Mouse (Mus musculus) urinary bladder, adult 2 months (tissue): ENCODE data around the gene Cdca3. TPM values are rescaled to one million over a fixed set of nuclear protein-coding genes. Genes with fewer than 3 reads are reported as not detected.

Source experiments
- DNase-seq: peaks from one replicate; pipeline ENCODE4 v3.0.0; 2022; ENCODE audit warnings: low spot score
- polyA plus RNA-seq: library from polyadenylated mRNA; depleted of rRNA; stranded (reverse); fragments of >200 nt; gene quantifications from 2 replicates; pipeline ENCODE4 v1.2.3, GENCODE M21; 2012; rRNA removed

The Cdca3 gene
- polyA plus RNA-seq, 1 experiment = 5.5 TPM

DNA sequence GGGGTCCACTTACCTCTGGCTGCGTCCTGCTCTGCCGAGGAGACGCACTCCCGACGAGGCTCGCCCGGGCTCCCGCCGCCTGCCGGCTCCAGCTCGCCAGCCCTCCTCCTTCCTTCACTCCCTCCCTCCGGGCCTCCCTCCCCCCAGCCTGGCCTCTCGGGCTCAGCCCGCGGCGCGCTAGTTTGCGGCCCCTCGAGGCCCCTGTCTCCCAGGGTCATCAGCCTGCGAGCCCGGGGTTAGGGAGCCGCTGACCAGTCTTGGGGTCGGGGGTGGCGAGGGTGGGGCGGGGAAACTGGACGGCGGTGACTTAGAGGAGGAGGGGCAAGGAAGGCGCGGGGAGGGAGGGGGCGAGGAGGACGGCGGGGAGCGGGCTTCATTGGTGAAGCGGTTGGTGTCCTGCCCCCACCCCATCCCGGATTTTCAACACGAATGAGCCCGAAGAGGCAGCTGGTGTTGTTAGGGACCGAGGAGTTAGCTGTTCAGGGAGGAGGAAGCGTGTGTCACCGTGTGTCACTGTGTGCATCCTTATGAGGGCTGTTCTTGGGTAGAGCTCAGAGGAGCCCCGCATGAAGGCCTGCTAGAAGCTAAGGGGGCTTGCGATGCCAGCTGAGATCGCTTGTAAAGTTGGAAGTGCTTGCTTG lies 34.4 kb downstream of the Cdca3 start, which contains the start of gene Gpr162:
Gpr162 (minus strand) TSS at position 326 of the 641 bp plus-strand sequence.
- peak; percentile 53 for DNase-seq

DNA sequence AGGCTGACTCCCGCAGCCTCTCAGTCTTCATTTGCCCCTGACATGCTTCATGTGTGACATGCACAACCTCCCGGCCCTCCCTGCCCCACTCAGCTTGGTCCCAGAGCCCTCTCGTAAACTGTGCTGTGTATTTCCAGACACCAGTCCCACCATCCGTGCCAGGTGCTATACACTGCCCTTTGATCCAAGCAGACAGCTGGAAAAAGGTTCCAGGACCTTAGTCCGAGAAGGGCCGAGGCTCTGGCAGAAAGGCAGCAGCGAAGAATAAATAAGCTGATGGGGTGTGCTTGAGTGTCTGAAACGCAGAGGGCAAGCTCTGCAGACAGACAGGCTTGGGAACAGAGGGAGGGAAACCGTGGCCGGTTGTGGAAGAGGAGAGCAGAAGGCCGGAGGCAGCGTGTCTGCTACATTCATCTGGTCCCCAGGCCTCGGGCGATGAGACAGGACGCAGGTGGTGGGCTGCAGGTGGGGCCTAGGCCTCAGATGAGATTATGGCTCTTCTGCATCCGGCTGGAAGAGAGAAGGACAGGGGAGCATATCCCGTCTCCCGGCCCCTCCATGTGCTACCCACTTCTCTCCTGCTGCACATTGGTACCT lies 36.5 kb downstream of the Cdca3 start:
- DNase-seq = no peak

DNA sequence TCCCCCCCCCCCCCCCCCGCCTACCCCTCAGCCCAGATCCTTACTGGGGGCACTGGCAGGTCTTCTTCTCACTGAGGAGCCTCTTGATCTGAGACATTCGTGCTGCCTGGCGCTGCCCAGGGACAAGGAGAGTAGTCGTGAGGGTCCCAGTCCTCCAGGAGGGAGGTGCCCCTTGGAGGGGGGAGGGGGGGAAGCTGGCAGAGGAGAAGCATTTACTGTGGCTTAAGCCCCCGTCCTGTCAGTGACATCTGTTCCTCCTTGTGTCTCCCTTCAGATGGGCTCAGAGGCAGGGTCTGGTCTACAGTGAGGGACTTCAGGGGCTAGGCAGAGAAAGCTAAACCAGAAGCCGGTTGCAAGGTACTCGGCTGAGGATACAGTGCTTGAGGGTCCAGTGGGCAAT lies 37.2 kb downstream of the Cdca3 start:
- no peak for DNase-seq

- DNase-seq = no peak
Observed at GRCm38 (mm10) chr6:124874348-124874747, 45.0 kb downstream of the Cdca3 start.

GRCm38 (mm10) chr6:124879390-124879789 lies 50.0 kb downstream of the Cdca3 start:
- DNase-seq = no peak

GRCm38 (mm10) chr6:124881821-124882220 lies 52.5 kb downstream of the Cdca3 start:
- no peak for DNase-seq

Other genes starting within 250 kb of the Cdca3 start
- gene C1s2, start 193.5 kb upstream of the Cdca3 start, polyA plus RNA-seq = 0.52 and 0.57 TPM in 2 replicates
- 84.5 and 91.6 TPM in 2 replicates for gene Lpcat3, start 166.5 kb upstream of the Cdca3 start, polyA plus RNA-seq
- gene Emg1, start 117.4 kb upstream of the Cdca3 start, polyA plus RNA-seq = 73.3 and 84.5 TPM in 2 replicates
- gene Phb2, start 117.2 kb upstream of the Cdca3 start, polyA plus RNA-seq = 111 and 120 TPM in 2 replicates
- 17.0 and 18.2 TPM in 2 replicates for gene Ptpn6, start 90.8 kb upstream of the Cdca3 start, polyA plus RNA-seq
- 214 and 229 TPM in 2 replicates for gene Grcc10, start 88.2 kb upstream of the Cdca3 start, polyA plus RNA-seq
- not detected in 2 replicates for gene Gm45234, start 73.5 kb upstream of the Cdca3 start, polyA plus RNA-seq
- 11.3 and 32.9 TPM in 2 replicates for gene Atn1, start 73.0 kb upstream of the Cdca3 start, polyA plus RNA-seq
- gene Eno2, start 59.9 kb upstream of the Cdca3 start, polyA plus RNA-seq = 20.8 and 23.4 TPM in 2 replicates
- 1.2 and 1.4 TPM in 2 replicates for gene Lrrc23, start 49.8 kb upstream of the Cdca3 start, polyA plus RNA-seq
- 22.3 and 24.4 TPM in 2 replicates for gene Spsb2, start 20.9 kb upstream of the Cdca3 start, polyA plus RNA-seq
- 322 and 324 TPM in 2 replicates for gene Tpi1, start 15.3 kb upstream of the Cdca3 start, polyA plus RNA-seq
- gene Usp5, start 63 bp upstream of the Cdca3 start, polyA plus RNA-seq = 68.8 and 73.6 TPM in 2 replicates
- 0.21 and 0.32 TPM in 2 replicates for gene Gnb3, start 10.7 kb downstream of the Cdca3 start, polyA plus RNA-seq
- gene P3h3, start 28.2 kb downstream of the Cdca3 start, polyA plus RNA-seq = 74.5 and 82.9 TPM in 2 replicates
- gene Gpr162, start 34.4 kb downstream of the Cdca3 start, polyA plus RNA-seq = 0.94 and 0.99 TPM in 2 replicates
- 1.3 and 2.1 TPM in 2 replicates for gene Cd4, start 58.7 kb downstream of the Cdca3 start, polyA plus RNA-seq
- 1.3 and 1.9 TPM in 2 replicates for gene Lag3, start 82.2 kb downstream of the Cdca3 start, polyA plus RNA-seq
- 807 and 1,011 TPM in 2 replicates for gene Ptms, start 90.6 kb downstream of the Cdca3 start, polyA plus RNA-seq
- gene Mlf2, start 101.8 kb downstream of the Cdca3 start, polyA plus RNA-seq = 273 and 291 TPM in 2 replicates
- gene Cops7a, start 136.0 kb downstream of the Cdca3 start, polyA plus RNA-seq = 162 and 183 TPM in 2 replicates
- gene Pianp, start 167.1 kb downstream of the Cdca3 start, polyA plus RNA-seq = 19.3 and 24.4 TPM in 2 replicates
- 42.8 and 43.1 TPM in 2 replicates for gene Zfp384, start 179.6 kb downstream of the Cdca3 start, polyA plus RNA-seq
- gene Ing4, start 210.2 kb downstream of the Cdca3 start, polyA plus RNA-seq = 88.6 and 113 TPM in 2 replicates
- gene Acrbp, start 220.1 kb downstream of the Cdca3 start, polyA plus RNA-seq = 23.5 and 24.7 TPM in 2 replicates
- gene Lpar5, start 238.4 kb downstream of the Cdca3 start, polyA plus RNA-seq = 2.9 and 4.2 TPM in 2 replicates